Mouse (Mus musculus): ENCODE results near the gene Rrad. TPM values are rescaled to one million over a fixed set of nuclear protein-coding genes. Genes with fewer than 3 reads are reported as not detected.
A peak's percentile ranks its signal among the peaks of the same experiment; 100 is the strongest.
"Not testable (repeated sequence)": the region's sequence is repeated elsewhere in the genome, so short reads cannot be mapped to it uniquely, and the experiment has no call there.

The Rrad gene
- 13.5 and 15.7 TPM in 2 replicates for polyA plus RNA-seq (2015; fragmentation: Nextera tagmentation; extraction: Ambion mirVana)

DNA sequence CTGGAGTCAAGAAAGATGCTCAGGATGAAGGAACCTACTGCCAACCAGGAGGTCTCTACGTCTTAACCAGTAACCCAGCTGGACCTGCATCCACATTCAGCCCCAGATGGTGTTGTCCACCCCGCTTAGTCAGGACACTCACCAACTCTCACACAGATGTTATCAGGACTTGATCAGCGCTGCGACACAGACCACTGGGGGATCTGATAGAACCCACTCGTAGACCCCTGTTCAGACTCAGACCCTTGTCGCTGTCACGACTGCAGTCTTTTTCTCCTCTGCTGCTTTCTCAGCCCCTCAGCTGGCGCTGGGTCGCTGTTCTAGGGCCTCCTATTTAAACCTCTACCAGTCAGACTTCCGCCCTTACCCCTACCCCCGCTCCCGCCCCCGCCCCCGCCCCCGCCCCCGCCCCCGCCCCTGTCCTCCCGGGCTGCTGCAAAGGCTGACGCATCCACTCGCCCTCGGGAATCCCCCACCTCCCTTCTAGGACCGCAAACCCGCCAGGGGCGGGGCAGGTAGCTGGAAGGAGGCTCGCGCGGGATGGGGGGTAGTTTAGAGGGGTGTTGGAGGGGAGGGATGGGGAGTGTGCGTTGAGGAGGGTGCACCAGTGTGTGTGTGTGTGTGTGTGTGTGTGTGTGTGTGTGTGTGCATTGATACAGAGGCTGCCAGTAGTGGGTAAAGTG lies at the start of gene Rrad:
Gene Rrad, minus strand, starts transcription at position 347 of the 683 bp plus-strand sequence.
- TF ChIP-seq CTCF (IDR thresholded peaks at IDR 0.05; ENCODE audit: low read depth) = no peak
- WGBS = 2% methylated on average over 21 of the region's 28 CpGs
- DNase-seq (ENCODE audit: low spot score) = peak; percentile 56
- H3K4me1 ChIP-seq (replicated peaks; ENCODE audit: insufficient read depth, low read length) = peaks cover 6% of the 10 kb centered on the region; the same call in 1 of the 2 replicates
- 0 out of 2 replicates have a peak, but pooled peaks cover 9% of the 10 kb centered on the region for H3K36me3 ChIP-seq (ENCODE audit: insufficient read depth, low read length)
- peak; percentile 50 for ATAC-seq (replicated peaks; ENCODE audit: low FRiP score, low read depth)
- H3K9me3 ChIP-seq (replicated peaks; ENCODE audit: low read length) = no peaks in the 10 kb centered on the region
- peak within 1 kb of the TSS; percentile 67 for H3K4me2 ChIP-seq (ENCODE audit: low read length)
- no peaks in the 10 kb centered on the region for H3K27me3 ChIP-seq (ENCODE audit: insufficient read depth, low read length)
- H3K9ac ChIP-seq (ENCODE audit: low read depth, low read length) = peak within 1 kb of the TSS; percentile 59
- H3K4me3 ChIP-seq (replicated peaks; ENCODE audit: low read depth, low read length) = peak within 1 kb of the TSS; percentile 37
- H3K27ac ChIP-seq = peak within 1 kb of the TSS; percentile 31

DNA sequence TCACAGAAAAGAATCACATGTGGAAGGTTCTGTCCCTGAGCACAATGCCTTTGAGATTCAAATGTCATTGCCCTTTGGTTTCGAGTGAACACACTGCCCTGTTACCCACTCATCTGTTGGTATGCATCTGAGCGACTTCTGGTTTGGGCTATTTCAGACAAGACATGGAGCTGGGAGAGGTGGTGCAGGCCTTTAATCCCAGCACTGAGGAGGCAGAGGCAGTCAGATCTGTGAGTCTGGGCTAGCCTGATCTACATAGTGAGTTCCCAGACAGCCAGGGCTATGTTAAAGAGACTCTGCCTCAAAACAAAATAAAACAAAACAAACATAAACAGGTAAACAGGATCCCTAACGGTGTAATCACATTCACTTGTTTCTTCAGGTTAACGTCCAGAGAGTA lies 24.5 kb upstream of the Rrad start:
- H3K4me3 ChIP-seq (replicated peaks; ENCODE audit: low read depth, low read length) = no peak overlapping the region
- no peak overlapping the region for H3K27ac ChIP-seq
- H3K4me1 ChIP-seq (replicated peaks; ENCODE audit: insufficient read depth, low read length) = no peaks in the 10 kb centered on the region
- no peak overlapping the region for H3K9ac ChIP-seq (ENCODE audit: low read depth, low read length)
- no peaks in the 10 kb centered on the region for H3K27me3 ChIP-seq (ENCODE audit: insufficient read depth, low read length)
- no peak for DNase-seq (ENCODE audit: low spot score)
- no peak overlapping the region for H3K4me2 ChIP-seq (ENCODE audit: low read length)
- H3K36me3 ChIP-seq (ENCODE audit: insufficient read depth, low read length) = no peaks in the 10 kb centered on the region
- no peaks in the 10 kb centered on the region for H3K9me3 ChIP-seq (replicated peaks; ENCODE audit: low read length)
- 79% methylated on average over 4 of the region's 4 CpGs for WGBS
- TF ChIP-seq CTCF (IDR thresholded peaks at IDR 0.05; ENCODE audit: low read depth) = no peak
- no peak for ATAC-seq (replicated peaks; ENCODE audit: low FRiP score, low read depth)

DNA sequence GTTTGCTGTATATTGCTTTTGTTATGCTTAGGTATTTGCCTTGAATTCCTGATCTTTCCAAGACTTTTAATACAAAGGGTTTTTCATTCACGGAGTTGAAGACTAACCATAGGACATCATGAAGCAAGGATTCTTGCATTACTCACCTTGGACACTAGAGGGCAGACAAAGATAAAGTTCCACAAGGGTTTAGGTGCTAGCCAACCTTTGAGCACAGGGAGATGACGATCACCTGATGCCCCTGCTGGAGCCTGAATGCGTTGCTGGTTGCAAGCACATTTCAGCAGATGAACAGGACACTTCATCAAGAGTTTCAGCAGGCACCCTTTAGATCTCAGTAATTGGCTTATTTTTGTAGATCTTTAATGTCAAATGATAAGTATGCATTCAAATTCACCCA lies 23.9 kb upstream of the Rrad start:
- H3K4me3 ChIP-seq (replicated peaks; ENCODE audit: low read depth, low read length) = no peak overlapping the region
- no peaks in the 10 kb centered on the region for H3K36me3 ChIP-seq (ENCODE audit: insufficient read depth, low read length)
- H3K9ac ChIP-seq (ENCODE audit: low read depth, low read length) = no peak overlapping the region
- TF ChIP-seq CTCF (IDR thresholded peaks at IDR 0.05; ENCODE audit: low read depth) = peak; percentile 99
- ATAC-seq (replicated peaks; ENCODE audit: low FRiP score, low read depth) (peak; percentile 84), DNase-seq (ENCODE audit: low spot score) (peak; percentile 93)
- WGBS = 3% methylated on average over 3 of the region's 3 CpGs
- no peaks in the 10 kb centered on the region for H3K27me3 ChIP-seq (ENCODE audit: insufficient read depth, low read length)
- no peak overlapping the region for H3K4me2 ChIP-seq (ENCODE audit: low read length)
- H3K27ac ChIP-seq = no peak overlapping the region
- no peaks in the 10 kb centered on the region for H3K9me3 ChIP-seq (replicated peaks; ENCODE audit: low read length)
- no peaks in the 10 kb centered on the region for H3K4me1 ChIP-seq (replicated peaks; ENCODE audit: insufficient read depth, low read length)

DNA sequence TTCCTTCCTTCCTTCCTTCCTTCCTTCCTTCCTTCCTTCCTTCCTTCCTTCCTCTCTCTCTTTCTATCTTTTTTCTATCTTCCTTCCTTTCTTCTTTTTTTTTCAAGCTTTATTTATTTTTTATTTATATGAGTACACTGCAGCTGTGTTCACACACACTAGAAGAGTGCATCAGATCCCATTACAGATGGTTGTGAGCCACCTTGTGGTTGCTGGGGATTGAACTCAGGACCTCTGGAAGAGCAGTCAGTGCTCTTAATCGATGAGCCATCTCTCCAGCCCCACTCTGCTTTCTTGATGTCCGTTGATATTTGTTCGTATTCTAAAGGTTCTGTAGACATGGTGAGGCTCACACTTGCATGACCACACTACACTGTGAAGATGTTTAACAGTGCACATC lies 13.1 kb upstream of the Rrad start:
- peak; percentile 44 for TF ChIP-seq CTCF (IDR thresholded peaks at IDR 0.05; ENCODE audit: low read depth)
- DNase-seq (ENCODE audit: low spot score); H3K36me3 ChIP-seq (ENCODE audit: insufficient read depth, low read length); H3K27ac ChIP-seq; H3K4me3 ChIP-seq (replicated peaks; ENCODE audit: low read depth, low read length); H3K9ac ChIP-seq (ENCODE audit: low read depth, low read length); H3K9me3 ChIP-seq (replicated peaks; ENCODE audit: low read length); H3K4me2 ChIP-seq (ENCODE audit: low read length); ATAC-seq (replicated peaks; ENCODE audit: low FRiP score, low read depth); H3K27me3 ChIP-seq (ENCODE audit: insufficient read depth, low read length): not testable (repeated sequence)
- H3K4me1 ChIP-seq (replicated peaks; ENCODE audit: insufficient read depth, low read length) = peaks cover 13% of the 10 kb centered on the region
- WGBS = 70% methylated on average over 3 of the region's 3 CpGs

DNA sequence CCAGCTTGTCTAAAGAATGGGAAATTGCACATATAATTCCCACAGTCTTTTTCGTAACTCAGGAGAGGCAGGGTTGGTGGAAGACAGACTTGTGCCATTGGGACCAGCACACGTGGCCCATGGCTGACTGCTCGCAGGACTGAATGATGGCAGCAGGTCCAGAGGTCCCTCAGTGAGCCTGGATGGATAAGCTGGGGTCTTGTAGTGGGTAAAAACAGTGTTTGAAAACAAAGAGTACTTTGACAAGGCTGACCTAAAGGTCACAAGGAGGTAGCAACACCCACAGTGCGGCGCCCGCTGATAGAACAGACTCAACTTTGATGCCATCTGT lies 11.2 kb upstream of the Rrad start:
- peak overlapping the region; percentile 77 for H3K4me3 ChIP-seq (replicated peaks; ENCODE audit: low read depth, low read length)
- H3K4me1 ChIP-seq (replicated peaks; ENCODE audit: insufficient read depth, low read length) = peaks cover 13% of the 10 kb centered on the region
- H3K36me3 ChIP-seq (ENCODE audit: insufficient read depth, low read length) = 0 out of 2 replicates have a peak, but pooled peaks cover 13% of the 10 kb centered on the region
- 62% methylated on average over 6 of the region's 6 CpGs for WGBS
- peak overlapping the region; percentile 89 for H3K4me2 ChIP-seq (ENCODE audit: low read length)
- H3K9me3 ChIP-seq (replicated peaks; ENCODE audit: low read length) = no peaks in the 10 kb centered on the region
- DNase-seq (ENCODE audit: low spot score) = no peak
- ATAC-seq (replicated peaks; ENCODE audit: low FRiP score, low read depth) = peak; percentile 25; the same call in 1 of the 2 replicates
- TF ChIP-seq CTCF (IDR thresholded peaks at IDR 0.05; ENCODE audit: low read depth) = no peak
- peak overlapping the region; percentile 70; the same call in 1 of the 2 replicates for H3K27ac ChIP-seq
- H3K9ac ChIP-seq (ENCODE audit: low read depth, low read length) = peak overlapping the region; percentile 79
- H3K27me3 ChIP-seq (ENCODE audit: insufficient read depth, low read length) = no peaks in the 10 kb centered on the region

DNA sequence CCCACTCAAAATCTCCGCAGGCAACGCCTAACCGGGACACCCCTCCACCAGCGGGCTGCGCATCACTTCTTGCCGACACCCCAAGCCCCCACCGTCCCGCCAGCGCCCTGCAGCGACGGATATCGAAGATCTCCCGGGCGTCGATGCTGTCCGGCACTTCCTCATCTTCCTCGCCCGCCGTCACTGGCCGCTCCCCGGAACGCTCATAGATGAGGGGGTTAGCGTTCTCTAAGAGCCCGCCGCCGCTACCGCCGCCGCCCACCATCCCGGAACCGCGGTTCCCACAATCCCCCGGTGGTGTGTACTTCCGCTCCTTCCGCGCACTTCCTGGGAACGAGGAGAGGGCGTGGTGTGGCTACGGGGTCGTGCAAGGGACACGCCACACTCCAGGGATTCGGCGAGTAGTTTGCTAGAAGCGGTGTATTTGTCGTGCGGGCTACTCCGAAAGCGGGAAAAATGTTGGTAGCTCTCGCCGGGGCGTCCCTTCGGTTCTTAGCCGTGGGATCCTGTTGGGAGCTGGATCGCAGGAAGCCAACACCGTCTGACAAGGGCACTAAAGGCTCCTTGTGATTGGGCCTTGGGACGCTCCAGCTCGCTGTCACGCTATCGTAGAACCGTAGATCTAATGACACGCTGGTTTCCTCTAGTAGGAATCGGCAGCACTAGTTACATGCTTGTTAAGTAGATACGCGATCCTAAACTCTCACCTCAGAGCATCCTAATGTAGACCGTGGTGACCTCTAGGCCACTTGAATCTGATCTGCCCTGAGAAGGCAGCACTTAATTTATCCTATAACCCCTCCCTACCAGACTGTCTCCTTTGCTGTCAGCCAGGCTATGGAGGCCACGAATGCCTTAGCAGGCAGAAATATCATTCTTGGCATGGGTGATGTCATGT lies 10.5 kb upstream of the Rrad start, which contains the start of gene Ciao2b:
Gene Ciao2b, minus strand, starts transcription at position 540 of the 898 bp plus-strand sequence.
- peak; percentile 96 for ATAC-seq (replicated peaks; ENCODE audit: low FRiP score, low read depth)
- WGBS = under 1% methylated on average over 66 of the region's 66 CpGs

More for the DNA sequence above, 10.5 kb upstream of the Rrad start, which contains the start of gene Ciao2b:
- DNase-seq (ENCODE audit: low spot score) = peak; percentile 95
- no peak for TF ChIP-seq CTCF (IDR thresholded peaks at IDR 0.05; ENCODE audit: low read depth)
- H3K9ac ChIP-seq (ENCODE audit: low read depth, low read length) = peak within 1 kb of the TSS; percentile 79
- H3K4me3 ChIP-seq (replicated peaks; ENCODE audit: low read depth, low read length) = peak within 1 kb of the TSS; percentile 77
- no peaks in the 10 kb centered on the region for H3K27me3 ChIP-seq (ENCODE audit: insufficient read depth, low read length)
- H3K4me2 ChIP-seq (ENCODE audit: low read length) = peak within 1 kb of the TSS; percentile 89
- 0 out of 2 replicates have a peak, but pooled peaks cover 13% of the 10 kb centered on the region for H3K36me3 ChIP-seq (ENCODE audit: insufficient read depth, low read length)
- peaks cover 13% of the 10 kb centered on the region for H3K4me1 ChIP-seq (replicated peaks; ENCODE audit: insufficient read depth, low read length)
- H3K9me3 ChIP-seq (replicated peaks; ENCODE audit: low read length) = no peaks in the 10 kb centered on the region
- peak within 1 kb of the TSS; percentile 70 for H3K27ac ChIP-seq
